Mouse (Mus musculus) liver, adult 2 months (tissue): ENCODE measurements around the gene Zfp963. TPM values are rescaled to one million over a fixed set of nuclear protein-coding genes. Genes with fewer than 3 reads are reported as not detected.

Experiments
- DNase-seq: peaks from one replicate; pipeline ENCODE4 v3.0.0-alpha.2; 2011; ENCODE audit warnings: low read depth, low spot score; ENCODE audit errors: extremely low read depth
- H3K27ac ChIP-seq: fragments of 200-500 bp; replicated peaks from 2 replicates; pipeline ENCODE4 v1.5.1; 2012; ENCODE audit warnings: low read depth, mild to moderate bottlenecking, control low read depth, inconsistent platforms, low read length; ENCODE audit not compliant: insufficient read depth
- H3K27me3 ChIP-seq: fragments of 200-500 bp; 2 replicates; pipeline ENCODE4 v1.6.1; 2012; ENCODE audit warnings: mild to moderate bottlenecking, moderate library complexity, low read length, inconsistent platforms; ENCODE audit not compliant: control insufficient read depth, insufficient read depth
- H3K36me3 ChIP-seq: fragments of 200-500 bp; 2 replicates; pipeline ENCODE4 v1.6.1; 2012; ENCODE audit warnings: low read length, inconsistent platforms; ENCODE audit not compliant: control insufficient read depth, insufficient read depth
- H3K4me1 ChIP-seq: fragments of 200-500 bp; 2 replicates; pipeline ENCODE4 v1.6.1; 2011; ENCODE audit warnings: low read length; ENCODE audit not compliant: control insufficient read depth, insufficient read depth
- H3K4me3 ChIP-seq: fragments of 200-500 bp; 2 replicates; pipeline ENCODE4 v1.5.1; 2011; ENCODE audit warnings: low read depth, mild to moderate bottlenecking, control low read depth, low read length, moderate library complexity; ENCODE audit not compliant: insufficient read depth
- H3K79me2 ChIP-seq: fragments of 200-500 bp; 2 replicates; pipeline ENCODE4 v1.6.1; 2012; ENCODE audit warnings: inconsistent platforms, mild to moderate bottlenecking, low read length, moderate library complexity; ENCODE audit not compliant: control insufficient read depth, insufficient read depth
- H3K9ac ChIP-seq: fragments of 200-500 bp; 2 replicates; pipeline ENCODE4 v1.6.1; 2012; ENCODE audit warnings: low read depth, mild to moderate bottlenecking, control low read depth, inconsistent platforms, low read length
- CTCF ChIP-seq: fragments of 200-500 bp; IDR thresholded peaks from 2 replicates; pipeline ENCODE4 v1.5.1; 2011; ENCODE audit warnings: low read depth, low read length, control low read depth
- POLR2A ChIP-seq: fragments of 200-500 bp; IDR thresholded peaks from 2 replicates; pipeline ENCODE4 v1.6.1; 2011; ENCODE audit warnings: low read length, control low read depth; ENCODE audit not compliant: insufficient read depth; ENCODE audit errors: extremely low read depth
- WGBS: fragments of 180-500 bp; shearing (Covaris S2); methylation state at CpG from one replicate; pipeline ENCODE4 v1.1.7; 2018; 5-methylcytosine and 5-hydroxymethylcytosine counted together
- polyA plus RNA-seq: library from polyadenylated mRNA; depleted of rRNA; stranded (reverse); fragments of >200 nt; gene quantifications from 2 replicates; pipeline ENCODE4 v1.2.3, GENCODE M21; 2012
- total RNA-seq: library from RNA; depleted of rRNA; stranded (reverse); fragments of >200 nt; gene quantifications from 2 replicates; pipeline ENCODE4 v1.2.3, GENCODE M21; 2014

Gene Zfp963
- total and polyA plus RNA-seq, 2 experiments: 1.4 to 4.1 TPM

GRCm38 (mm10) chr8:69771221-69771620 lies 21.5 kb upstream of the Zfp963 start:
- TF ChIP-seq CTCF: no peak
- no peak for TF ChIP-seq POLR2A
- Histone ChIP-seq H3K9ac (no peak overlapping the region), H3K36me3 (peaks cover 23% of the 10 kb centered on the region), H3K27ac (no peak overlapping the region), H3K27me3 (no peaks in the 10 kb centered on the region; the same call in 1 of the 2 replicates), H3K79me2 (peaks cover 17% of the 10 kb centered on the region; the same call in 1 of the 2 replicates), H3K4me3 (no peak overlapping the region), H3K4me1 (peaks cover 7% of the 10 kb centered on the region)
- 27% methylated on average over 9 of the region's 9 CpGs for WGBS
- DNase-seq: peak; percentile 67

GRCm38 (mm10) chr8:69761814-69762445 lies 12.2 kb upstream of the Zfp963 start:
- H3K4me3 ChIP-seq: no peak overlapping the region
- H3K9ac ChIP-seq: no peak overlapping the region
- H3K27ac ChIP-seq: no peak overlapping the region
- no peaks in the 10 kb centered on the region for H3K79me2 ChIP-seq
- H3K27me3 ChIP-seq: no peaks in the 10 kb centered on the region; the same call in 1 of the 2 replicates
- no peak for DNase-seq
- TF ChIP-seq POLR2A (no peak), CTCF (no peak)
- H3K36me3 ChIP-seq: peaks cover 38% of the 10 kb centered on the region
- WGBS: 98% methylated on average over 4 of the region's 4 CpGs
- H3K4me1 ChIP-seq: no peaks in the 10 kb centered on the region

GRCm38 (mm10) chr8:69758316-69758715 lies 8.5 kb upstream of the Zfp963 start:
- Histone ChIP-seq H3K79me2 (no peaks in the 10 kb centered on the region), H3K4me3 (no peak overlapping the region), H3K4me1 (no peaks in the 10 kb centered on the region), H3K9ac (no peak overlapping the region), H3K27me3 (no peaks in the 10 kb centered on the region), H3K27ac (no peak overlapping the region), H3K36me3 (peaks cover 14% of the 10 kb centered on the region)
- TF ChIP-seq POLR2A: no peak
- TF ChIP-seq CTCF: no peak
- no peak for DNase-seq
- WGBS: 97% methylated on average over 5 of the region's 5 CpGs

- Histone ChIP-seq H3K27me3 (no peaks in the 10 kb centered on the region), H3K9ac (no peak overlapping the region), H3K79me2 (peaks cover 2% of the 10 kb centered on the region; the same call in 1 of the 2 replicates), H3K27ac (no peak overlapping the region), H3K4me1 (no peaks in the 10 kb centered on the region; the same call in 1 of the 2 replicates), H3K36me3 (peaks cover 6% of the 10 kb centered on the region), H3K4me3 (no peak overlapping the region)
- WGBS: 93% methylated on average over 2 of the region's 2 CpGs
- TF ChIP-seq CTCF: no peak
- TF ChIP-seq POLR2A: no peak
- no peak for DNase-seq
Measured at GRCm38 (mm10) chr8:69752437-69752836, 2.7 kb upstream of the Zfp963 start.

- H3K79me2 ChIP-seq: no peaks in the 10 kb centered on the region
- H3K27ac ChIP-seq: no peak overlapping the region
- DNase-seq: no peak
- H3K9ac ChIP-seq: no peak overlapping the region
- TF ChIP-seq POLR2A: no peak
- TF ChIP-seq CTCF: no peak
- no peaks in the 10 kb centered on the region for H3K4me1 ChIP-seq
- WGBS: 81% methylated on average over 2 of the region's 2 CpGs
- H3K27me3 ChIP-seq: no peaks in the 10 kb centered on the region
- peaks cover 17% of the 10 kb centered on the region for H3K36me3 ChIP-seq
- H3K4me3 ChIP-seq: no peak overlapping the region
Measured at GRCm38 (mm10) chr8:69741231-69741630, 8.5 kb downstream of the Zfp963 start.

GRCm38 (mm10) chr8:69740763-69741162 lies 9.0 kb downstream of the Zfp963 start:
- no peaks in the 10 kb centered on the region for H3K4me1 ChIP-seq
- DNase-seq: no peak
- H3K4me3 ChIP-seq: no peak overlapping the region
- H3K79me2 ChIP-seq: no peaks in the 10 kb centered on the region
- no peak overlapping the region for H3K9ac ChIP-seq
- peaks cover 17% of the 10 kb centered on the region for H3K36me3 ChIP-seq
- TF ChIP-seq CTCF (no peak), POLR2A (no peak)
- H3K27me3 ChIP-seq: no peaks in the 10 kb centered on the region
- H3K27ac ChIP-seq: no peak overlapping the region
- 82% methylated on average over 6 of the region's 6 CpGs for WGBS
